Mouse (Mus musculus): ENCODE data around the gene Gipc3. TPM values are rescaled to one million over a fixed set of nuclear protein-coding genes. Genes with fewer than 3 reads are reported as not detected.

Gipc3 gene
- polyA plus RNA-seq, 2 experiments: 0.01 TPM; not detected in 1

- TF ChIP-seq CTCF (IDR thresholded peaks at IDR 0.05; ENCODE audit: low read depth) (no peak), EP300 (IDR thresholded peaks at IDR 0.05; ENCODE audit: low read depth) (no peak)
- no peak for DNase-seq (ENCODE audit: low read depth in 3 of 3, low spot score in 3 of 3)
- Histone ChIP-seq H3K9ac (replicated peaks) (peak overlapping the region; percentile 95), H3K36me3 (replicated peaks; ENCODE audit: control insufficient read depth, insufficient read depth, low read depth) (peaks cover 20% of the 10 kb centered on the region), H3K4me1 (replicated peaks; ENCODE audit: control insufficient read depth in 2 of 2, insufficient read depth in 2 of 2, low read length in 1 of 2) (peaks cover 58 to 60% of the 10 kb centered on the region in 2 experiments), H3K4me3 (ENCODE audit: insufficient read depth in 1 of 2, low read depth in 2 of 2, low read length in 2 of 2) (no peak overlapping the region; a peak in 1 of 4 replicates), H3K27ac (peak overlapping the region; percentile 97), H3K9me3 (ENCODE audit: control insufficient read depth, low read length) (no peaks in the 10 kb centered on the region), H3K27me3 (ENCODE audit: control insufficient read depth, insufficient read depth, low read length) (no peaks in the 10 kb centered on the region), H3K4me2 (ENCODE audit: low read depth) (peak overlapping the region; percentile 96)
- WGBS (ENCODE audit: insufficient replicate concordance): 44% methylated on average over 6 of the region's 6 CpGs
- no peak for ATAC-seq (ENCODE audit: insufficient read depth)
These were observed 36.8 kb upstream of the Gipc3 start for GRCm38 (mm10) chr10:81379809-81380378.

DNA sequence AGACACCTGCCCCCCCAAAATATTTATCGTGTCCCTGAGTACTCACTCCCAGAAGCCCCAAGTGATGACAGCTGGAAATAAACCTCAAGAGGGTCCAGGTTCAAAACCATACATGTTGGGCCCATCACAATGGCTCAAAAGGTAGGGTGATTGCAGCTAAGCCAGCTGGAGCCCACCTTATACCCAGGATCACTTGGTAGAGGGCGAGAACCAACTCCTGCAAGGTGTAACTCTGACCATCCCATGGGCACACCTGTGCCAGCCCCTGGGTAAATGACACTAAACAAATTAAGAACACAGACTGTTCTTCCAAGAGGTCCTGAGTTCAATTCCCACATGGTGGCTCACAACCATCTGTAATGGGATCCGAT, 36.1 kb upstream of the Gipc3 start:
- Histone ChIP-seq H3K4me2 (ENCODE audit: low read depth) (peak overlapping the region; percentile 96), H3K9me3 (ENCODE audit: control insufficient read depth, low read length) (no peaks in the 10 kb centered on the region), H3K4me3 (ENCODE audit: insufficient read depth in 1 of 2, low read depth in 2 of 2, low read length in 2 of 2) (peak overlapping the region; percentile 71 to 76), H3K9ac (replicated peaks) (peak overlapping the region; percentile 95), H3K27me3 (ENCODE audit: control insufficient read depth, insufficient read depth, low read length) (no peaks in the 10 kb centered on the region), H3K36me3 (replicated peaks; ENCODE audit: control insufficient read depth, insufficient read depth, low read depth) (peaks cover 28% of the 10 kb centered on the region), H3K4me1 (replicated peaks; ENCODE audit: control insufficient read depth in 2 of 2, insufficient read depth in 2 of 2, low read length in 1 of 2) (peaks cover 57 to 60% of the 10 kb centered on the region in 2 experiments), H3K27ac (peak overlapping the region; percentile 97)
- ATAC-seq (ENCODE audit: insufficient read depth): no peak
- no peak for DNase-seq (ENCODE audit: low read depth in 3 of 3, low spot score in 3 of 3)
- WGBS (ENCODE audit: insufficient replicate concordance): 54% methylated on average over 3 of the region's 3 CpGs
- TF ChIP-seq CTCF (IDR thresholded peaks at IDR 0.05; ENCODE audit: low read depth) (no peak), EP300 (IDR thresholded peaks at IDR 0.05; ENCODE audit: low read depth) (no peak)

DNA sequence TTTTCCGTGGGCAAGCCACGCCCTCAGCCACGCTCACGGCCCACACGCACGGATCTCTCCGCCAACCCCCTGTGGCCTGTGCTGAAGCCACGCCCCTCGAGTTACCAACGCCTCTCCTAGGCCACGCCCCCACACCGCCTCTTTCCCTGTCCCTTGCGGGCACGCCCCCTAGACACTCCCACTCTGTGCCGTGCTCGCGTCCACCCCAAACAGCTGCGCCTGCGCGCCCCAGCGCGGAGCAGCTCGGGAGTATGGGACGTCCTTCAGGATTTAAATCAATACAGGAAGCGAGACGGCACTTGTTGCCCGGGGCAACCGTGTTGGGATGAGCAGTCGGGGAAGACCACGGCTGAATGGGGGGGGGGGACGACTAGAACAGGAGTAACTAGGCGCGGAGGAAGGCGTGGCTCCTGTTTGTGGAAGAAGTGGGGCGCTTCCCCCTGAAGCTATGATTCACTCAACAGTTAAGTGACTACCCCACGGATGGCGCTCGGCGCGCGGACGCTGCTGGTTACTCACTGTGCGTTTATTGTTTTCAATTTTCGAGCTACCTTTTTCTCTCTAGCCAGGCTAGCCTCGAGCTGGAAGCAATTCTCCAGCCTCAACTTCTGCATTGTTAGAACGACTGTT, 35.6 kb upstream of the Gipc3 start:
- peak; percentile 22 for TF ChIP-seq CTCF (IDR thresholded peaks at IDR 0.05; ENCODE audit: low read depth)
- TF ChIP-seq EP300 (IDR thresholded peaks at IDR 0.05; ENCODE audit: low read depth): no peak
- Histone ChIP-seq H3K4me1 (replicated peaks; ENCODE audit: control insufficient read depth in 2 of 2, insufficient read depth in 2 of 2, low read length in 1 of 2) (peaks cover 56 to 60% of the 10 kb centered on the region in 2 experiments), H3K36me3 (replicated peaks; ENCODE audit: control insufficient read depth, insufficient read depth, low read depth) (peaks cover 33% of the 10 kb centered on the region), H3K4me3 (ENCODE audit: insufficient read depth in 1 of 2, low read depth in 2 of 2, low read length in 2 of 2) (peak overlapping the region; percentile 71 to 96), H3K27ac (peak overlapping the region; percentile 97), H3K9me3 (ENCODE audit: control insufficient read depth, low read length) (no peaks in the 10 kb centered on the region), H3K9ac (replicated peaks) (peak overlapping the region; percentile 95), H3K27me3 (ENCODE audit: control insufficient read depth, insufficient read depth, low read length) (no peaks in the 10 kb centered on the region), H3K4me2 (ENCODE audit: low read depth) (peak overlapping the region; percentile 96)
- WGBS (ENCODE audit: insufficient replicate concordance): under 1% methylated on average over 43 of the region's 46 CpGs
- ATAC-seq (ENCODE audit: insufficient read depth) (peak; percentile 83), DNase-seq (ENCODE audit: low read depth in 3 of 3, low spot score in 3 of 3) (peak; percentile 100)

GRCm38 (mm10) chr10:81377793-81378552, 34.9 kb upstream of the Gipc3 start, which contains the start of gene Fzr1:
Gene Fzr1 (minus strand): TSS chr10:81378516.
- ATAC-seq (ENCODE audit: insufficient read depth): peak; percentile 0; the same call in 1 of the 2 replicates
- TF ChIP-seq CTCF (IDR thresholded peaks at IDR 0.05; ENCODE audit: low read depth): no peak
- TF ChIP-seq EP300 (IDR thresholded peaks at IDR 0.05; ENCODE audit: low read depth): no peak
- H3K36me3 ChIP-seq (replicated peaks; ENCODE audit: control insufficient read depth, insufficient read depth, low read depth): peaks cover 40% of the 10 kb centered on the region
- peak within 1 kb of the TSS; percentile 97 for H3K27ac ChIP-seq
- H3K4me1 ChIP-seq (replicated peaks; ENCODE audit: control insufficient read depth in 2 of 2, insufficient read depth in 2 of 2, low read length in 1 of 2): peaks cover 53 to 57% of the 10 kb centered on the region in 2 experiments
- under 1% methylated on average over 56 of the region's 59 CpGs for WGBS (ENCODE audit: insufficient replicate concordance)
- H3K4me3 ChIP-seq (ENCODE audit: insufficient read depth in 1 of 2, low read depth in 2 of 2, low read length in 2 of 2): peak within 1 kb of the TSS; percentile 78 to 96
- H3K9ac ChIP-seq (replicated peaks): peak within 1 kb of the TSS; percentile 99
- H3K27me3 ChIP-seq (ENCODE audit: control insufficient read depth, insufficient read depth, low read length): no peaks in the 10 kb centered on the region
- H3K4me2 ChIP-seq (ENCODE audit: low read depth): peak within 1 kb of the TSS; percentile 97
- no peaks in the 10 kb centered on the region for H3K9me3 ChIP-seq (ENCODE audit: control insufficient read depth, low read length)
- DNase-seq (ENCODE audit: low read depth in 3 of 3, low spot score in 3 of 3): no peak

DNA sequence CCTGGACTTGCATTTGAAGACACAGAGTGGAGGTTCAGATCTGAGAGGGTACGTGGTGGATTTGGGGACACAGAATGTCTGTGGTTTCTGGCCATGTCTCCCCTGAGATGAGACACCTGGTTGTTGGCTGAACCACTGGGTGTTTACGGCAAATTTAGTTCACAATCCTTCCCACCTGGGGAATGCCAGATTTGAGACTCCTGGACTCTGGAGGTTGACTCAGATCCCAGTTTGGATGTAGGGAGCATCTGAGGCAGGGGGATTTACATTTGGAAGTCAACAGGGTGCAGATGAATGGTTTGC, 34.2 kb upstream of the Gipc3 start:
- H3K4me1 ChIP-seq (replicated peaks; ENCODE audit: control insufficient read depth in 2 of 2, insufficient read depth in 2 of 2, low read length in 1 of 2): peaks cover 47 to 51% of the 10 kb centered on the region in 2 experiments

More for the DNA sequence above, 34.2 kb upstream of the Gipc3 start:
- ATAC-seq (ENCODE audit: insufficient read depth): no peak
- no peak for TF ChIP-seq CTCF (IDR thresholded peaks at IDR 0.05; ENCODE audit: low read depth)
- no peak for TF ChIP-seq EP300 (IDR thresholded peaks at IDR 0.05; ENCODE audit: low read depth)
- WGBS (ENCODE audit: insufficient replicate concordance): 42% methylated on average over 2 of the region's 2 CpGs
- DNase-seq (ENCODE audit: low read depth in 3 of 3, low spot score in 3 of 3): no peak
- Histone ChIP-seq H3K9me3 (ENCODE audit: control insufficient read depth, low read length) (no peaks in the 10 kb centered on the region), H3K4me2 (ENCODE audit: low read depth) (peak overlapping the region; percentile 97), H3K27ac (peak overlapping the region; percentile 94), H3K36me3 (replicated peaks; ENCODE audit: control insufficient read depth, insufficient read depth, low read depth) (peaks cover 46% of the 10 kb centered on the region), H3K4me3 (ENCODE audit: insufficient read depth in 1 of 2, low read depth in 2 of 2, low read length in 2 of 2) (peak overlapping the region; percentile 78 to 96), H3K9ac (replicated peaks) (peak overlapping the region; percentile 99), H3K27me3 (ENCODE audit: control insufficient read depth, insufficient read depth, low read length) (no peaks in the 10 kb centered on the region)

Measured in liver, embryonic 14.5 days (tissue).